Mouse (Mus musculus) C2C12 (cell line): Measurements from ENCODE around the gene Pcsk2. TPM values are rescaled to one million over a fixed set of nuclear protein-coding genes. Genes with fewer than 3 reads are reported as not detected.

Experiments used
- H3K27me3 ChIP-seq: one replicate; pipeline ENCODE4 v1.6.1; 2011; ENCODE audit not compliant: control insufficient read depth, insufficient read depth, insufficient read length
- H3K36me3 ChIP-seq: one replicate; pipeline ENCODE4 v1.6.1; 2011; ENCODE audit not compliant: control insufficient read depth, insufficient read depth
- H3K4me3 ChIP-seq: one replicate; pipeline ENCODE4 v1.5.1; 2011; ENCODE audit warnings: mild to moderate bottlenecking, control low read depth; ENCODE audit not compliant: poor library complexity, insufficient read depth, severe bottlenecking
- H3K79me2 ChIP-seq: one replicate; pipeline ENCODE4 v1.6.1; 2011; ENCODE audit not compliant: control insufficient read depth, insufficient read depth
- H3K79me3 ChIP-seq: one replicate; pipeline ENCODE4 v1.6.1; 2011; ENCODE audit warnings: low read depth, control low read depth
- H3ac ChIP-seq: one replicate; pipeline ENCODE3; 2011; ENCODE audit warnings: low read depth; ENCODE audit not compliant: control insufficient read depth, insufficient read length
- CEBPB ChIP-seq: IDR thresholded peaks from one replicate; pipeline ENCODE4 v1.6.1; 2011; ENCODE audit warnings: low read depth, mild to moderate bottlenecking, control low read depth, moderate library complexity
- CTCF ChIP-seq: IDR thresholded peaks from one replicate; pipeline ENCODE4 v1.5.1; 2011; ENCODE audit not compliant: control insufficient read depth, insufficient read depth, insufficient read length
- FOSL1 ChIP-seq: IDR thresholded peaks from one replicate; pipeline ENCODE4 v1.8.0; 2011; ENCODE audit warnings: mild to moderate bottlenecking, low read length; ENCODE audit not compliant: poor library complexity, insufficient read depth, severe bottlenecking
- MAX ChIP-seq: IDR thresholded peaks from one replicate; pipeline ENCODE4 v1.6.1; 2011; ENCODE audit warnings: mild to moderate bottlenecking, control low read depth
- MYOD1 ChIP-seq: IDR thresholded peaks from one replicate; pipeline ENCODE4 v1.6.1; 2011; ENCODE audit warnings: low read depth; ENCODE audit not compliant: control insufficient read depth, insufficient read length
- MYOG ChIP-seq: IDR thresholded peaks from one replicate; pipeline ENCODE4 v1.6.1; 2011; ENCODE audit not compliant: control insufficient read depth, insufficient read length; ENCODE audit errors: extremely low read depth
- USF1 ChIP-seq: IDR thresholded peaks from one replicate; pipeline ENCODE4 v1.6.1; 2011; ENCODE audit warnings: low read depth, mild to moderate bottlenecking, control low read depth, moderate library complexity
- polyA plus RNA-seq: library from polyadenylated mRNA; unstranded; fragments of >200 nt; fragmentation: generic; extraction: Trizol; gene quantifications from one replicate; pipeline ENCODE4 v1.2.1, GENCODE M21; 2012; ENCODE audit warnings: missing spikeins

The Pcsk2 gene
- polyA plus RNA-seq, 1 experiment: 0.07 TPM

DNA sequence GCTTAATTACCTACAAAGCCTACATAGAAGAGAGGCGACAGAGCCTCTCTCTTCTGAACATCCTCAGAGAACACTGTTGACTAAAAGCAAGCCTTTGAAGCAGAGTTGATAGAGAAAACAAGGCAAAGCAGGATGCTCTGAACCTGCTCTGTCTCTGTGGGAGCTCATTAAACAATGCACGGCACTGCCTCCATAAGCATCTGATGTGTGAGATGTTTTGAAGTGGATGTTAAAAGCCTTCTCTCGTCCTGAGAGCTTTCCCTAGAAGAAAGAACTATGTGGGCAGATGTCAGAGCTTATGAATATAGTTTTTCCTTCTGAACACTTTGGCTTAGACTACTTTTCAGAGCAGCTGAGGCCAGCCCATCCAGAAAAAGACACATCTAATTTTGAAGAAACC lies 145.3 kb downstream of the Pcsk2 start:
- no peak for TF ChIP-seq CEBPB
- no peak for TF ChIP-seq MYOG
- no peak for TF ChIP-seq MAX
- no peak for TF ChIP-seq FOSL1
- TF ChIP-seq USF1: no peak
- no peak for TF ChIP-seq CTCF
- TF ChIP-seq MYOD1: no peak
- H3K79me3 ChIP-seq: no peaks in the 10 kb centered on the region
- no peaks in the 10 kb centered on the region for H3K79me2 ChIP-seq
- H3K36me3 ChIP-seq: no peaks in the 10 kb centered on the region
- no peaks in the 10 kb centered on the region for H3K27me3 ChIP-seq
- H3ac ChIP-seq: no peak overlapping the region
- H3K4me3 ChIP-seq: no peak overlapping the region

- Histone ChIP-seq H3K27me3 (no peaks in the 10 kb centered on the region), H3ac (no peak overlapping the region), H3K36me3 (no peaks in the 10 kb centered on the region), H3K79me2 (no peaks in the 10 kb centered on the region), H3K79me3 (no peaks in the 10 kb centered on the region), H3K4me3 (no peak overlapping the region)
- no peak for TF ChIP-seq FOSL1
- no peak for TF ChIP-seq MYOD1
- TF ChIP-seq CTCF: no peak
- TF ChIP-seq CEBPB: no peak
- no peak for TF ChIP-seq MAX
- TF ChIP-seq USF1: no peak
- no peak for TF ChIP-seq MYOG
Measured at GRCm38 (mm10) chr2:143696026-143696557, 150.1 kb downstream of the Pcsk2 start.

- Histone ChIP-seq H3K36me3 (no peaks in the 10 kb centered on the region), H3ac (no peak overlapping the region), H3K27me3 (no peaks in the 10 kb centered on the region), H3K4me3 (no peak overlapping the region), H3K79me2 (no peaks in the 10 kb centered on the region), H3K79me3 (no peaks in the 10 kb centered on the region)
- no peak for TF ChIP-seq MYOD1
- no peak for TF ChIP-seq CTCF
- TF ChIP-seq FOSL1: no peak
- no peak for TF ChIP-seq MAX
- TF ChIP-seq CEBPB: no peak
- no peak for TF ChIP-seq MYOG
- no peak for TF ChIP-seq USF1
Measured at GRCm38 (mm10) chr2:143696704-143697103, 150.7 kb downstream of the Pcsk2 start.

GRCm38 (mm10) chr2:143701141-143701540 lies 155.2 kb downstream of the Pcsk2 start:
- H3K79me3 ChIP-seq: no peaks in the 10 kb centered on the region
- no peaks in the 10 kb centered on the region for H3K27me3 ChIP-seq
- H3ac ChIP-seq: no peak overlapping the region
- no peak overlapping the region for H3K4me3 ChIP-seq
- TF ChIP-seq MAX: no peak
- no peak for TF ChIP-seq CEBPB
- TF ChIP-seq MYOG: no peak
- no peaks in the 10 kb centered on the region for H3K36me3 ChIP-seq
- H3K79me2 ChIP-seq: no peaks in the 10 kb centered on the region

- no peaks in the 10 kb centered on the region for H3K79me3 ChIP-seq
- H3K4me3 ChIP-seq: no peak overlapping the region
- H3K27me3 ChIP-seq: no peaks in the 10 kb centered on the region
- no peaks in the 10 kb centered on the region for H3K79me2 ChIP-seq
- TF ChIP-seq MAX (no peak), CEBPB (no peak), MYOG (no peak), MYOD1 (no peak), CTCF (no peak), USF1 (no peak), FOSL1 (no peak)
- H3ac ChIP-seq: no peak overlapping the region
- no peaks in the 10 kb centered on the region for H3K36me3 ChIP-seq
Measured at GRCm38 (mm10) chr2:143702931-143703344, 157.0 kb downstream of the Pcsk2 start.

DNA sequence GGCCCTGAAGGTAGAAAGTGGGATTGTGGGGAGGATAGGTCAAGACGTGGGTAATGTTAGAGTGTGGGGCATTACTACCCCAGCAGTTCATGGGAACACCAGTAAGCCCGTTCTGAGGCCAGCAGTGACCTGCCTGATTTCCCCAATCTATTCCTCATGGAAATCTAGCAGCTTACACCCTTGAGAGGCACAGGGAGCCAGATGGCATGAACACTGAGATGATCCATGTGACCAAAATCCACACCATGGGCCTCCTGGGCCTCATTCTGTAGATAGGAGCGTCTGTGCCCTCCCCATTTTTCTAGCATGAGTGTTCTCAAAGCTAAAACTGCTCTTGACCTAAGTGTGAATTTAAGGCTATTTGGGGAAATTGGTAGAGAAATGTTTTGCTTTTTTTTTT lies 162.2 kb downstream of the Pcsk2 start:
- Histone ChIP-seq H3K4me3 (no peak overlapping the region), H3K79me3 (no peaks in the 10 kb centered on the region), H3K79me2 (no peaks in the 10 kb centered on the region), H3ac (no peak overlapping the region), H3K27me3 (no peaks in the 10 kb centered on the region), H3K36me3 (no peaks in the 10 kb centered on the region)
- no peak for TF ChIP-seq CEBPB
- no peak for TF ChIP-seq CTCF
- TF ChIP-seq MYOG: no peak
- TF ChIP-seq MYOD1: no peak
- no peak for TF ChIP-seq FOSL1
- no peak for TF ChIP-seq MAX
